Mouse (Mus musculus): ENCODE data around the gene Pde4dip.

DNA sequence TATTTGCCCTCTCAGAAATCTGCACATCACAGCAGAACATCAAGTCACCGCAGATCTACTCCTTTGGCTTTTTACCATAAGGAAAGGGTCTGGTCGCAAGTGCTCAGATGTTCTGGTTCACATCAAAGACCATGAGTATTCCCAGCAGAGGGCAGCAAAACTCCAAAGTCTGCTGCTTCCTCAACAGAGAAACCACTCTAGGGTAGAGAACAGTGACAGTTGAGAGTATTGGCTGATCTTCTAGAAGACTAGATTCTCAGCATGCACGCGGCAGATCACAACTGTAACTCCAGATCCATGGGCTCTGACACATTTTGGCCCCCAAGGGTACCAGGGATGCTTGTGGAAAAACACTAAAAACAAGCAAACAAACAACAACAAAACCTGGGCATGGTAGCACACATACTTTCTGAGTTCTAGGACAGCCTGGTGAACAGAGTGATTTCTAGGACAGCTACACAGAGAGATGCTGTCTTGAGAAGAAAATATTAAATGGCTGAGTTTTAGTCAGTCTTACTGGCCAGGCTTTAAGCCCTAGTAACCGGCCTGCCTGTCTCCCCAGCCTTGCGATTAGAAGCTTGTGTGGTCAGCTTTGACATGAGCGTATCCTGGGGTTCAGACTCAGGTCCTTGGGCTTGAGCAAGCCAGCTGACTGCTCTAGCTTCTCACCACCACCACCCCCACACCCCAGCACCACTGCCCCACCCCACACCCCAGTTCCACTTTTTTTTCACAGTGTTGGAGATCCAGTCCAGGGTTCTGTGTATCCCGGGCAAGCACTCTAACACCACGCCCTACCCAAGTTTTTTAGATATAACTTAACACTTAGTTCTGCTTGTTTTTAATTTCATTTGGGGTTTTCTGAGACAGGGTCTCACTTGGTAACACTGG lies 40.7 kb upstream of the Pde4dip start:
- TF ChIP-seq CTCF (IDR thresholded peaks at IDR 0.05; ENCODE audit: insufficient read depth, low read depth, low read length) (no peak), POLR2A (IDR thresholded peaks at IDR 0.05; ENCODE audit: insufficient read depth, low read depth, low read length) (no peak)

Data from olfactory bulb, adult 2 months (tissue).